Mouse (Mus musculus) left cerebral cortex, adult 2 months (tissue): ENCODE results near the gene Phldb3. TPM values are rescaled to one million over a fixed set of nuclear protein-coding genes. Genes with fewer than 3 reads are reported as not detected.

Source experiments
- DNase-seq, 2 experiments: peaks; one replicate each; pipeline ENCODE4 v3.0.0; 2021 to 2022; ENCODE audit warnings: low spot score in 2 of 2, mixed read lengths in 1 of 2; ENCODE audit errors: extremely low spot score in 1 of 2
- H3K27ac ChIP-seq: fragments of 200-600 bp; 2 replicates; pipeline ENCODE4 v1.8.1; 2022
- H3K4me3 ChIP-seq: fragments of 200-600 bp; 2 replicates; pipeline ENCODE4 v1.8.1; 2022
- CTCF ChIP-seq: fragments of 200-600 bp; IDR thresholded peaks from 2 replicates; pipeline ENCODE4 v1.8.1; 2022; ENCODE audit warnings: antibody characterized with exemption, mild to moderate bottlenecking, moderate library complexity
- intact Hi-C: fragments of 180-260 bp; cut with DNase I; formaldehyde crosslinking; loops from one replicate; pipeline ENCODE4 v1.15.1; 2025
- total RNA-seq, 2 experiments: library from RNA; stranded (reverse); gene quantifications; 2 replicates each; pipeline ENCODE4 v1.2.3; 2021

Gene Phldb3
- total RNA-seq, 2 experiments from 2014 or later: not detected

GRCm38 (mm10) chr7:24642491-24642890 lies 31.9 kb downstream of the Phldb3 start:
- Histone ChIP-seq H3K27ac (no peak overlapping the region), H3K4me3 (no peak overlapping the region)
- TF ChIP-seq CTCF: peak; percentile 69
- no peak for DNase-seq
- intact Hi-C loops: loop anchor here (1.0 kb wide), 1 partner anchor 41 kb away; no protein-coding TSS in a partner anchor

GRCm38 (mm10) chr7:24644492-24644891 lies 33.9 kb downstream of the Phldb3 start:
- DNase-seq: no peak
- H3K27ac ChIP-seq: no peak overlapping the region
- H3K4me3 ChIP-seq: no peak overlapping the region
- intact Hi-C loops: no loop called here
- no peak for TF ChIP-seq CTCF

- intact Hi-C loops: no loop called here
- TF ChIP-seq CTCF: no peak
- no peak overlapping the region for H3K27ac ChIP-seq
- H3K4me3 ChIP-seq: no peak overlapping the region
- no peak for DNase-seq
Measured at GRCm38 (mm10) chr7:24644996-24645395, 34.4 kb downstream of the Phldb3 start.

GRCm38 (mm10) chr7:24646486-24646885 lies 35.9 kb downstream of the Phldb3 start:
- no peak for DNase-seq
- H3K27ac ChIP-seq: no peak overlapping the region
- intact Hi-C loops: no loop called here
- H3K4me3 ChIP-seq: no peak overlapping the region
- no peak for TF ChIP-seq CTCF

- no peak overlapping the region for H3K27ac ChIP-seq
- no peak overlapping the region for H3K4me3 ChIP-seq
- peak in 1 of 2 experiments; percentile 31 for DNase-seq
- intact Hi-C loops: loop anchor here (2.0 kb wide), 1 partner anchor 53 kb away; no protein-coding TSS in a partner anchor
- TF ChIP-seq CTCF: peak; percentile 92
Measured at GRCm38 (mm10) chr7:24653681-24654080, 43.1 kb downstream of the Phldb3 start.

- no peak for TF ChIP-seq CTCF
- intact Hi-C loops: loop anchor here (10.0 kb wide), 2 partner anchors 115 to 185 kb away; partner anchors contain the start of genes Pinlyp and Xrcc1
Measured at GRCm38 (mm10) chr7:24659737-24660357, 49.3 kb downstream of the Phldb3 start.

GRCm38 (mm10) chr7:24661118-24661904 lies 50.7 kb downstream of the Phldb3 start:
- no peak for DNase-seq
- TF ChIP-seq CTCF: no peak
- intact Hi-C loops: loop anchor here (10.0 kb wide), 2 partner anchors 117 to 187 kb away; partner anchors contain the start of genes Pinlyp and Xrcc1
- Histone ChIP-seq H3K27ac (no peak overlapping the region), H3K4me3 (no peak overlapping the region)

More at GRCm38 (mm10) chr7:24659737-24660357, 49.3 kb downstream of the Phldb3 start:
- Histone ChIP-seq H3K27ac (no peak overlapping the region), H3K4me3 (no peak overlapping the region)
- peak in 1 of 2 experiments; percentile 15 for DNase-seq

GRCm38 (mm10) chr7:24662575-24662974 lies 52.0 kb downstream of the Phldb3 start:
- TF ChIP-seq CTCF: peak; percentile 89
- intact Hi-C loops: loop anchor here (1.0 to 10.0 kb wide), 3 partner anchors 61 to 188 kb away; partner anchors contain the start of genes Pinlyp and Xrcc1
- Histone ChIP-seq H3K27ac (no peak overlapping the region), H3K4me3 (no peak overlapping the region)
- DNase-seq: peak; percentile 43 to 66

- intact Hi-C loops: loop anchor here (10.0 kb wide), 2 partner anchors 120 to 190 kb away; partner anchors contain the start of genes Pinlyp and Xrcc1
- TF ChIP-seq CTCF: no peak
- DNase-seq: no peak
Measured at GRCm38 (mm10) chr7:24664301-24664700, 53.7 kb downstream of the Phldb3 start.

GRCm38 (mm10) chr7:24664959-24665358 lies 54.4 kb downstream of the Phldb3 start:
- Histone ChIP-seq H3K4me3 (no peak overlapping the region), H3K27ac (no peak overlapping the region)
- no peak for DNase-seq
- no peak for TF ChIP-seq CTCF
- intact Hi-C loops: loop anchor here (10.0 kb wide), 2 partner anchors 120 to 190 kb away; partner anchors contain the start of genes Pinlyp and Xrcc1

More at GRCm38 (mm10) chr7:24664301-24664700, 53.7 kb downstream of the Phldb3 start:
- Histone ChIP-seq H3K27ac (no peak overlapping the region), H3K4me3 (no peak overlapping the region)

GRCm38 (mm10) chr7:24671944-24672439 lies 61.4 kb downstream of the Phldb3 start:
- Histone ChIP-seq H3K4me3 (no peak overlapping the region), H3K27ac (no peak overlapping the region)
- no peak for DNase-seq
- TF ChIP-seq CTCF: no peak
- intact Hi-C loops: loop anchor here (2.0 kb wide), 1 partner anchor 49 kb away; no protein-coding TSS in a partner anchor

- no peak for DNase-seq
- Histone ChIP-seq H3K4me3 (no peak within 1 kb of the TSS), H3K27ac (no peak within 1 kb of the TSS)
- no peak for TF ChIP-seq CTCF
- intact Hi-C loops: no loop called here
Measured at GRCm38 (mm10) chr7:24676575-24676974, 66.0 kb downstream of the Phldb3 start, which contains the start of gene Tex101. Gene Tex101 (minus strand): TSS chr7:24676675.

Other genes starting within 250 kb of the Phldb3 start
- under 1 TPM; 0.19 to 0.45 TPM for gene Kcnn4, start 240.5 kb upstream of the Phldb3 start, total RNA-seq
- gene Smg9, start 211.1 kb upstream of the Phldb3 start, total RNA-seq: 10 to 100 TPM; 43.7 to 47.5 TPM
- gene Irgc1, start 158.5 kb upstream of the Phldb3 start, total RNA-seq: under 1 TPM in 1 of 2 experiments, not detected in 1; 0.77 TPM
- 1 to 10 TPM; 1.0 to 1.1 TPM for gene Plaur, start 148.3 kb upstream of the Phldb3 start, total RNA-seq
- gene Cadm4, start 128.7 kb upstream of the Phldb3 start, total RNA-seq: 100 to 1,000 TPM; 213 to 219 TPM
- gene Zfp428, start 103.8 kb upstream of the Phldb3 start, total RNA-seq: 10 to 100 TPM; 45.9 to 46.0 TPM
- not detected for gene AC161166.1, start 98.3 kb upstream of the Phldb3 start, total RNA-seq
- 10 to 100 TPM; 81.6 to 84.3 TPM for gene Irgq, start 80.1 kb upstream of the Phldb3 start, total RNA-seq
- gene Pinlyp, start 64.6 kb upstream of the Phldb3 start, total RNA-seq: not detected
- 10 to 100 TPM; 32.8 to 39.5 TPM for gene Xrcc1, start 64.5 kb upstream of the Phldb3 start, total RNA-seq
- gene Ethe1, start 23.2 kb upstream of the Phldb3 start, total RNA-seq: 10 to 100 TPM; 14.4 to 14.6 TPM
- gene Zfp575, start 23.1 kb upstream of the Phldb3 start, total RNA-seq: 1 to 10 TPM; 6.8 to 6.9 TPM
- gene Lypd3, start 25.8 kb downstream of the Phldb3 start, total RNA-seq: under 1 TPM; 0.20 to 0.63 TPM
- gene Tex101, start 65.9 kb downstream of the Phldb3 start, total RNA-seq: not detected
- gene BC049730, start 98.5 kb downstream of the Phldb3 start, total RNA-seq: not detected
- gene Gm4763, start 116.1 kb downstream of the Phldb3 start, total RNA-seq: not detected
- gene Cd177, start 149.5 kb downstream of the Phldb3 start, total RNA-seq: not detected
- gene Ceacam10, start 166.4 kb downstream of the Phldb3 start, total RNA-seq: not detected